Mouse (Mus musculus) embryonic facial prominence, embryonic 11.5 days (tissue): ENCODE measurements at regions not wholly inside any gene's neighbourhood (a gene's known extent, or its start where the extent isn't known, plus 50 kb on each side); places are given as distances from the start of the nearest gene placed in this dataset.

Experiments
- ATAC-seq: fragments of 200-750 bp; cut with Nextera tagmentation; replicated peaks from 2 replicates; pipeline ENCODE4 v1.8.0; 2017; ENCODE audit warnings: low read depth; ENCODE audit not compliant: insufficient number of reproducible peaks, low FRiP score, low TSS enrichment
- DNase-seq: peaks from one replicate; pipeline ENCODE4 v3.0.0-alpha.2; 2015; ENCODE audit warnings: low spot score
- H3K27ac ChIP-seq: fragments of 300-500 bp; sonication (generic); replicated peaks from 2 replicates; pipeline ENCODE4 v1.5.1; 2014; ENCODE audit warnings: mild to moderate bottlenecking, low read depth, low read length, control low read depth
- H3K27me3 ChIP-seq: fragments of 300-500 bp; sonication (generic); 2 replicates; pipeline ENCODE4 v1.6.1; 2014; ENCODE audit warnings: mild to moderate bottlenecking, low read length, moderate library complexity, mixed read lengths; ENCODE audit not compliant: control insufficient read depth, insufficient read depth
- H3K36me3 ChIP-seq: fragments of 300-500 bp; sonication (generic); replicated peaks from 2 replicates; pipeline ENCODE4 v1.6.1; 2014; ENCODE audit warnings: low read depth, mild to moderate bottlenecking, low read length, moderate library complexity, mixed read lengths; ENCODE audit not compliant: control insufficient read depth, insufficient read depth
- H3K4me1 ChIP-seq: fragments of 300-500 bp; sonication (generic); 2 replicates; pipeline ENCODE4 v1.6.1; 2014; ENCODE audit warnings: low read length, mixed read lengths; ENCODE audit not compliant: control insufficient read depth, insufficient read depth
- H3K4me2 ChIP-seq: fragments of 300-500 bp; sonication (generic); 2 replicates; pipeline ENCODE4 v1.6.1; 2014; ENCODE audit warnings: low read depth, mild to moderate bottlenecking, control low read depth, low read length, moderate library complexity
- H3K4me3 ChIP-seq: fragments of 300-500 bp; sonication (generic); 2 replicates; pipeline ENCODE4 v1.5.1; 2014; ENCODE audit warnings: low read depth, low read length, control low read depth
- H3K9ac ChIP-seq: fragments of 300-500 bp; sonication (generic); replicated peaks from 2 replicates; pipeline ENCODE4 v1.6.1; 2014; ENCODE audit warnings: mild to moderate bottlenecking, control low read depth, low read length
- H3K9me3 ChIP-seq: fragments of 300-500 bp; sonication (generic); replicated peaks from 2 replicates; pipeline ENCODE4 v1.6.1; 2016; ENCODE audit warnings: mild to moderate bottlenecking, low read length, inconsistent platforms, mixed read lengths; ENCODE audit not compliant: control insufficient read depth
- WGBS: fragments of 180-500 bp; shearing (Covaris S2); extraction: QIAGEN DNeasy Blood & Tissue Kit; methylation state at CpG from one replicate; pipeline ENCODE4 v1.1.7; 2014; 5-methylcytosine and 5-hydroxymethylcytosine counted together

DNA sequence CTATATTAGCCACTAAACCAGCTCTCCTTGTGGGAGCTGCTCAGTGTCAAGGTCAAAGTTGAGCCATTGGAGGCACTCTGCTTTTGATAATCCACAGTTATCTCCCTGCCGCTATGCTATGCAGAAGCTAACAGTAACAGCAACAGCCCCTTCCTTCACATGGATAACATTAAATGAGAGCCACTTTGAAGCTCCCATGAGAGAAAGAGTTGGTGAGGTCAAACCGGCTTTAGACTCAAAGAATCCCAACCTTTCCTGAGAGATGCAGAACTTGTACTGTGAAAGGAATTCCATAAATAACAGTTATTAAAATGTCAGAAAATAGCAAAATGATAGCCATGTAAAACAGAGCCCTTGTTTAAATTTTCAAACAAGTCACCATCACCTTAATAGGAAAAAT, 316.1 kb upstream of the Gm9747 start:
- no peaks in the 10 kb centered on the region for H3K27me3 ChIP-seq
- peak; percentile 31 for DNase-seq
- no peak overlapping the region for H3K4me3 ChIP-seq
- H3K9me3 ChIP-seq, result no peaks in the 10 kb centered on the region
- ATAC-seq, result no peak; the same call in 1 of the 2 replicates
- no peak overlapping the region for H3K4me2 ChIP-seq
- H3K27ac ChIP-seq, result no peak overlapping the region
- H3K36me3 ChIP-seq, result no peaks in the 10 kb centered on the region
- H3K9ac ChIP-seq, result no peak overlapping the region
- 37% methylated on average over 2 of the region's 2 CpGs for WGBS
- H3K4me1 ChIP-seq, result no peaks in the 10 kb centered on the region

GRCm38 (mm10) chr1:81927721-81928120, 305.2 kb upstream of the Gm9747 start:
- no peak for ATAC-seq
- no peaks in the 10 kb centered on the region for H3K36me3 ChIP-seq
- no peak overlapping the region for H3K9ac ChIP-seq
- no peak overlapping the region for H3K27ac ChIP-seq
- WGBS, result 86% methylated on average over 5 of the region's 5 CpGs
- H3K4me1 ChIP-seq, result no peaks in the 10 kb centered on the region
- no peaks in the 10 kb centered on the region for H3K9me3 ChIP-seq
- no peak overlapping the region for H3K4me3 ChIP-seq
- H3K4me2 ChIP-seq, result no peak overlapping the region
- H3K27me3 ChIP-seq, result no peaks in the 10 kb centered on the region
- DNase-seq, result no peak

GRCm38 (mm10) chr1:81933064-81933463, 299.8 kb upstream of the Gm9747 start:
- H3K4me2 ChIP-seq, result no peak overlapping the region
- H3K9me3 ChIP-seq, result no peaks in the 10 kb centered on the region
- H3K36me3 ChIP-seq, result no peaks in the 10 kb centered on the region
- no peaks in the 10 kb centered on the region for H3K27me3 ChIP-seq
- H3K9ac ChIP-seq, result no peak overlapping the region
- H3K4me1 ChIP-seq, result no peaks in the 10 kb centered on the region
- DNase-seq (no peak), ATAC-seq (no peak)
- no peak overlapping the region for H3K27ac ChIP-seq
- H3K4me3 ChIP-seq, result no peak overlapping the region

- Histone ChIP-seq H3K9me3 (no peaks in the 10 kb centered on the region), H3K27me3 (no peaks in the 10 kb centered on the region), H3K27ac (no peak overlapping the region), H3K9ac (no peak overlapping the region), H3K4me2 (no peak overlapping the region), H3K36me3 (no peaks in the 10 kb centered on the region), H3K4me1 (no peaks in the 10 kb centered on the region), H3K4me3 (no peak overlapping the region)
- ATAC-seq (no peak), DNase-seq (no peak)
- 71% methylated on average over 5 of the region's 5 CpGs for WGBS
Observed at GRCm38 (mm10) chr1:81945236-81945635, 287.7 kb upstream of the Gm9747 start.

DNA sequence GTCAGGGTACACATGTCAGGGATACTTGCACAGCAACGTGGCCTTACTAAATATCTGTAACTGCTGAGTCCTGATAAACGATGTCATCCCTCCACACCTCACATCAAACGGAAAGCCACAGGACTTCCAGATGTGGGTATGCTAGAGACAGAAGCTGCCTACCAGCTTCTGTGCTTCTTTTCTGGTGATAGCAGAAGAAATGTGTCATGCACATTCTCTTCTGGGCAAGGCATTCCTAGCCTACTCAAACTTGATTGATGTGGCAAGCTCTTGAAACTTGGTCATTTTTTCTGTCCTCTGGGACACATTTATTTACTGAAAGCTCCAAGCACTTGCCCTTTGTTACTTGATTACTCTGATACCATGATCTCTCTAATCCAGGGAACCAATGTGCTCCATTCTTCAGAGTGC, 282.8 kb upstream of the Gm9747 start:
- no peak for ATAC-seq
- 56% methylated on average over 3 of the region's 3 CpGs for WGBS

DNA sequence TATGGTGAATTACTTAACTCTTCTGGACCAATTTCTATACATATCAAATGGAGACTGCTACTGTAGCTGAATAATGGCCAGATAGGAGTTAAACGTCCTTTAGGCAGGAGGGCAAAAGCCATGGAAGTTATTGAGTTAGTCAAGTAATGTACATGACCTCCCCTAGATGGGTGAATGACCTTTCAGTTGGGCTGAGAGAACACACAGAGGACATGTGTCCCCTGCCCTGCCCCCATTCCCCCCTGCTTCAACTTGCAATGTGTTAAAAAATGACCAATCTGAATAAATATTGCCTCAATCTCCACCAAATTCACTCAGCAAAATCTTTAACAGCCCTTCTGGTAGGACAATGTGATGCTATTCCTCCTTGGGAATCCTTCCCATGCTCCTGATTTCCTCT, 282.1 kb upstream of the Gm9747 start:
- Histone ChIP-seq H3K9me3 (no peaks in the 10 kb centered on the region), H3K9ac (no peak overlapping the region), H3K4me2 (no peak overlapping the region), H3K4me1 (no peaks in the 10 kb centered on the region), H3K27ac (no peak overlapping the region), H3K36me3 (no peaks in the 10 kb centered on the region), H3K4me3 (no peak overlapping the region), H3K27me3 (no peaks in the 10 kb centered on the region)
- DNase-seq (no peak), ATAC-seq (no peak)
- 64% methylated on average over 1 of the region's 1 CpGs for WGBS

More for the DNA sequence above, 282.8 kb upstream of the Gm9747 start:
- DNase-seq, result no peak
- H3K4me2 ChIP-seq, result no peak overlapping the region
- H3K27ac ChIP-seq, result no peak overlapping the region
- no peak overlapping the region for H3K9ac ChIP-seq
- no peaks in the 10 kb centered on the region for H3K9me3 ChIP-seq
- H3K27me3 ChIP-seq, result no peaks in the 10 kb centered on the region
- no peaks in the 10 kb centered on the region for H3K36me3 ChIP-seq
- no peak overlapping the region for H3K4me3 ChIP-seq
- no peaks in the 10 kb centered on the region for H3K4me1 ChIP-seq

- H3K27ac ChIP-seq, result no peak overlapping the region
- no peak overlapping the region for H3K4me3 ChIP-seq
- no peaks in the 10 kb centered on the region for H3K27me3 ChIP-seq
- ATAC-seq (no peak), DNase-seq (no peak)
- no peaks in the 10 kb centered on the region for H3K36me3 ChIP-seq
- no peaks in the 10 kb centered on the region for H3K4me1 ChIP-seq
- no peak overlapping the region for H3K4me2 ChIP-seq
- 86% methylated on average over 4 of the region's 4 CpGs for WGBS
- no peaks in the 10 kb centered on the region for H3K9me3 ChIP-seq
- no peak overlapping the region for H3K9ac ChIP-seq
Observed at GRCm38 (mm10) chr1:81951493-81952011, 281.4 kb upstream of the Gm9747 start.

- Histone ChIP-seq H3K36me3 (no peaks in the 10 kb centered on the region), H3K4me2 (no peak overlapping the region), H3K9ac (no peak overlapping the region), H3K27me3 (no peaks in the 10 kb centered on the region), H3K9me3 (no peaks in the 10 kb centered on the region), H3K4me3 (no peak overlapping the region), H3K27ac (no peak overlapping the region), H3K4me1 (no peaks in the 10 kb centered on the region)
- DNase-seq (peak; percentile 10), ATAC-seq (no peak)
- 67% methylated on average over 3 of the region's 3 CpGs for WGBS
Observed at GRCm38 (mm10) chr1:81952095-81952494, 280.8 kb upstream of the Gm9747 start.
